Mouse (Mus musculus) erythroblast, embryonic 14.5 days (primary cell): ENCODE measurements around the gene Abcb5.

Source experiments
- GATA1 ChIP-seq: IDR thresholded peaks from 2 replicates; pipeline ENCODE4 v1.6.1; 2012; ENCODE audit warnings: low read length, inconsistent platforms, mixed read lengths
- TAL1 ChIP-seq: IDR thresholded peaks from 3 replicates; pipeline ENCODE4 v1.6.1; 2012; ENCODE audit warnings: low read length, inconsistent platforms, mixed read lengths

GRCm38 (mm10) chr12:118872673-118873072 lies 93.5 kb downstream of the Abcb5 start:
- no peak for TF ChIP-seq TAL1
- no peak for TF ChIP-seq GATA1
